Mouse (Mus musculus) liver, adult 2 months (tissue): ENCODE results near the gene Rps3.

Experiments used
- CTCF ChIP-seq: fragments of 200-500 bp; IDR thresholded peaks from 2 replicates; pipeline ENCODE4 v1.5.1; 2011; ENCODE audit warnings: low read depth, low read length, control low read depth
- POLR2A ChIP-seq: fragments of 200-500 bp; IDR thresholded peaks from 2 replicates; pipeline ENCODE4 v1.6.1; 2011; ENCODE audit warnings: low read length, control low read depth; ENCODE audit not compliant: insufficient read depth; ENCODE audit errors: extremely low read depth

DNA sequence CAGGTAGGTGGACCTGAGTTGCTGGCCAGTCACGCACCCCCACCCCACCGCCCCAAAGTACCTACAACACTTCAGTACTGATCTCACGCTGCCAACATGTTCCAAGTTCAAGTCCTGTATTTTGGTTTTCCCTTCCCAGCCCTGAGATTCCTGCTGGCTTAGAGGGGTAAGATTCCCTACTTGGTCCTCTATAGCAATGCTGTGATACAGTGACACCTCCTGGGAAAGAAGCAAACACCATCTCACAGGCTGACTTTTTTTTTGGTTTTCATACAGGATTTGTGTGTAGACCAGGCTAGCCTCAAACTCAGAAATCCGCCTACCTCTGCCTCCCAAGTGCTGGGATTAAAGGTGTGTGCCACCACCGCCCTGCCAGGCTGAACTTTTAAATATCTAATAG lies 6.3 kb downstream of the Rps3 start:
- TF ChIP-seq CTCF (no peak), POLR2A (no peak)
